Mouse (Mus musculus) left cerebral cortex, postnatal 4 days (tissue): ENCODE measurements around the gene Rhod. TPM values are rescaled to one million over a fixed set of nuclear protein-coding genes. Genes with fewer than 3 reads are reported as not detected.
A peak's percentile ranks its signal among the peaks of the same experiment; 100 is the strongest.
"Not testable (repeated sequence)": the region's sequence is repeated elsewhere in the genome, so short reads cannot be mapped to it uniquely, and the experiment has no call there.

Source experiments
- DNase-seq: peaks from one replicate; pipeline ENCODE4 v3.0.0-alpha.2; 2022
- intact Hi-C: fragments of 180-260 bp; cut with DNase I; formaldehyde crosslinking; loops from one replicate; pipeline ENCODE4 v1.15.1; 2025
- total RNA-seq, 2 experiments: library from RNA; stranded (reverse); gene quantifications; 2 replicates each; pipeline ENCODE4 v1.2.3; 2021

The Rhod gene
- total RNA-seq, 2 experiments from 2014 or later, result 1.1 to 2.0 TPM

DNA sequence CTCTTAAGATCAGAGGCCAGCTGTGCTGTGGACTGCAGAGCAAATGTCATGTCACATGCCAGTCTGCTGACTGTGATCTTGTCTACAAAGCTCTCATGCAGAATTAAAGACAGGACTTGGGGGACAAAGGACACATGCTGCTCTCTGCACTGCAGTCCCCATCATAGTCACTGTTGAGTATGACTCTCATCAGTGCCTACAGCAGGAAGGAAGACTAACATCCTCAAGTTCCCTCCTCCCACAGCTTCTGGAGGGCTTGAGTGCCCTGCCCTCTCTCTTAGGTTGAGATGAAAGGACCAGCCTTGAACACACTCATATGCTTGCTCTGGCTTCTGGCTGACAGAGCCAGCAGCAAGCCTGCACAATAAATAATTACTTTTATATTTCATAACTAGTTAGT lies 21.5 kb downstream of the Rhod start:
- intact Hi-C loops, result no loop called here
- no peak for DNase-seq

DNA sequence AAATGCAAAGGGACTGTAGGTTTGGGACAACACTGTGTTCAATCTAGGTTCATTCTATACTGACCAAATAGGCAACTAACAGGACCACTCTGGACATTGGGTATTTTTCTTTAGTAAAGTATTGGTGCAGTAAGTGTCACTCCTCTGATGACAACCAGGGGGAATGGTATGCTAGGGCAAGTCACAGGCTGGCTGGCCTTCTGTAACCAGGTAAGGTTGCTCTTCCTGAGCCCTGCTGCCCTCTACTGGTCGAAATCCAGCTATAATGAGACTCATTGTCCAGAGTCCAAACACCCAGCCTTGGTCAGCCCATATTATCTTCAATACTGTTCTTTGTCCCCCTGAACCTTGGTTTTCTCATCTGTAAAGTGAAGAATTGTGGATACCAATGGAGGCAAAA lies 22.0 kb downstream of the Rhod start:
- DNase-seq, result peak; percentile 74
- intact Hi-C loops, result no loop called here

- intact Hi-C loops, result no loop called here
- DNase-seq, result no peak
These were observed 24.6 kb downstream of the Rhod start for GRCm38 (mm10) chr19:4414631-4415030.

DNA sequence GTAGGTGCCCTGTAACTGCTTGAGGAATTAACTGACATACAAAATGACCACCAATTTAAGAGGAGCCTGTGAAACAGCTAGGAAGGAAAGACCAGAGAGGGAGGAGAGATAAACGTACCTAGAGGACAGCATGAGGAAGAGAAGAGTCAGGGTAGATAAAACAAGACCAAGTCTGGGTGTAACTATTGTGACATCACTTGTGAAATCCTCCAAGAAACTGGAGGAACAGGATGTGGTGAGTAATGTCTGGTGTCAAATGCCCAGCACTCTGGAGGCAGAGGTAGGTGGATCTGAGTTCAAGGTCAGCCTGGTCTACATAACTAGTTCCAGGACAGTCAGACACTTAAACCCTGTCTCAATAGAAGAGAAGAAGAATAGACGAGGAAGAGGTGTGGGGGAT lies 30.2 kb downstream of the Rhod start:
- intact Hi-C loops, result no loop called here
- no peak for DNase-seq

DNA sequence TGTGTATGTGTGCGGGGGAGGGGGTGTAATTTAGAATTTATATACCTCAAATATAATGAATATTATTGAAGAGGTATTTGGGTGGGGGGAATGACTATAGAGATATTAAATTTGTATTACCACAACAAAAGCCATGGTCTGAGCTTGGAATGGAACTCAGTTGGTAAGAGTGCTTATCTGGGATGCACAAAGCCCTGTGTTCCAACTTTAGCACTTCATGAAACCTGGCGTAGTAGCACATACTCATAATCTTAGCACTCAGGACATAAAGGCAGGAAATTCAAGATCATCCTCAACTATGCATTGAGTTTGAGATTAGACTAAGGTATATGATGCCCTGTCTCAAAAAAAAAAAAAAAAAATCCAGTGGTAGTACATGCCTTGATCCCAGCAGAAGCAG lies 34.4 kb downstream of the Rhod start:
- intact Hi-C loops, result no loop called here
- DNase-seq, result no peak

- DNase-seq, result no peak
- intact Hi-C loops, result no loop called here
These were observed 40.3 kb downstream of the Rhod start for GRCm38 (mm10) chr19:4398959-4399358.

GRCm38 (mm10) chr19:4398630-4398948 lies 40.6 kb downstream of the Rhod start:
- DNase-seq, result no peak
- intact Hi-C loops, result no loop called here

- intact Hi-C loops, result no loop called here
- DNase-seq, result peak; percentile 19
These were observed 41.2 kb downstream of the Rhod start, which contains the start of gene Kdm2a for GRCm38 (mm10) chr19:4397798-4398629. Gene Kdm2a (minus strand): TSS chr19:4398285.

DNA sequence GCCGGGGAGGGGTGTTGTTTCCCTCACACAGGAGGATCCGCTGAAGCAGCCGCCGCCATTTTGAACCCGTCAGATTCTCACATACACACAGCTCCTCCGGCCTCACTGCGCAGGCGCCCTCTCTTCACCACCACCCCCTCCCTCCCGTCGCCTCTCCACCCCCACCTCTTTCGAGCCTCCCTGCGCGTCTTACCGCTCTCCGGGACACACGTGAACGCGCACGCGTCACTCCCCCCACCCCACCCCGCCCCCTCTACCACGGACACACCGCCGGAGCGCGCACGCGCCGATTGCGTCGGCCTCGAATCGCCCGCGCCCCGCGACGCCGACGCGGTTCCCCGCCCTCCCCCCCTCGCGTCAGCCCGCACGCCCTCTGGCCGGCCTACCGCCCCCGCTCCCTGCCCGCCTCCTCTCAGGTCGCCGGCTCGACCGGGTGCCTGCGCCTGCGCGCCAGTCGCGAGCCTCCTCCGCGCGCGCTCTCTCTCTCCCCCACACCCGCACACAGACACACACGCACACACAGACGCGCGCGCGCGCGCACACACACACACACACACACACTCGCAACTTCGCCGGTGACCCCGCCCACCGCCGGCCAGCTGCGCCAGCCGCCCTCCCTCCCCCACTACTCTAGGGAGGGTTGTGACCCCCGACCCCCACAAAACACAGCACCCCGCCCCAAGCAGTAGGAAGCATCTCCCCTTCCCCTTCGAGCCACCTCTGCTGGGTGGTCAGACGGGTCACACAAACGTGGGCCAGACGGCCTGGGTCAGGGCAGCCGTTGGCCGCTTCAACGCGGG lies 42.0 kb downstream of the Rhod start:
- intact Hi-C loops, result no loop called here
- DNase-seq, result peak; percentile 99

DNA sequence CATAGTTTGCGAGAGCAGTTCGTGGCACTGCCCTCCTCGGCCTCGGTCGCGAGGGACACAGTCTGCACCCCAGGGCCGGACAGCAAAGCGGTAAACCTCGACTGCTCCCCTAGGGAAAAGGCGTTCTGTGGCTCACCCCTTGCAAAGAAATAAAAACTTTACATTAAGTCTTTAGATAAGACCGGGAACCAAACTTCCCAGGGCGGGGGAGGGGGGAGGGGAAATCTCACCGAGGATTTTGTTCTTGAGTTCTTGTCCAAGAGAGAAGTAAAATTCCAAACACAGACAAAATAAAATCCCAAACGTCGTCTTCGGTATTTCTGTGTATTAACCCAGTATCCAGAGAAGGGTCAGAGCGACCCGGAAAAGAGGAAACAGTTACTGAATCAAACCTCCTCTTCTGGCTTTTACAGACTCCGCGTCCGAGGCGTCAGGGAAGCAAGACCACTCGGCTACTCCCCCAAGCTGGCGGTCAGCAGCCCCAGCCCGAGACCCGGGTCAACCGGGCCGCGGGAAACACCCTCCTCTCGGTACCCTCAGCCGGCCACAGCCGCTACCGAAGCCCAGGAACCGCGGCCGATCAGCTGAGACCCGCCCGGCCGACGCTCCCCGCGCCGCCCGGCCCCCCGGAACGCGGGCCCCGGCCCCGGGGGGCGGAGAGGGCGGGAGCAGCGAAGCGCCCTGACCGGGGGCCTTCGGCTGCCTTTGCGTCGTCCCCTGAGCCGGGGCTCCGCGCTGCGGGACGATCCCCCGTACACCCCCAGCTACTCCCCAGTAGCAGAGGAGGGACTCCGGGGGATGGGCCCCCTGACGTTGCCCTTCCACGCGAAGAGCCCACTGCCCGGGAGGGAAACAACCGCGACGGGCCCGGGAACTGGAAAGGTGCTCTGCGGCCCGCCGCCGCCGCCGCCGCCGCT lies 42.9 kb downstream of the Rhod start:
- intact Hi-C loops, result no loop called here

GRCm38 (mm10) chr19:4387276-4387675 lies 52.0 kb downstream of the Rhod start:
- no peak for DNase-seq
- intact Hi-C loops, result no loop called here

More for the DNA sequence above, 42.9 kb downstream of the Rhod start:
- peak; percentile 32 for DNase-seq

DNA sequence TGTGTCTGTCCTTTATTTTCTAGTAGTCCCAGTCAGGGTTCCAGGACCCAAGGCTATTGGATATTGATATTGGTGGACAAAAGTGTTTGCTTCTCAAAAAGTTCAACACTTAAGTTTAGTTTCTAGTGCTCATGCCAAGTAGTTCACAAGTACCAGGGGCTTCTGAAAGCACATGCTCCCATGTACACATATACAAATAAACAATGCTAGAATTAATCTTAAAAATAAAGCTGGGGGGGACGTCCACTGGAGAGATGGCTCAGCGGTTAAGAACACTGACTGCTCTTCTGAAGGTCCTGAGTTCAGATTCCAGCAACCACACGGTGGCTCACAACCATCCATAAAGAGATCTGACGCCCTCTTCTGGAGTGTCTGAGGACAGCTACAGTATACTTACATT lies 54.2 kb downstream of the Rhod start:
- intact Hi-C loops, result no loop called here
- DNase-seq, result no peak

DNA sequence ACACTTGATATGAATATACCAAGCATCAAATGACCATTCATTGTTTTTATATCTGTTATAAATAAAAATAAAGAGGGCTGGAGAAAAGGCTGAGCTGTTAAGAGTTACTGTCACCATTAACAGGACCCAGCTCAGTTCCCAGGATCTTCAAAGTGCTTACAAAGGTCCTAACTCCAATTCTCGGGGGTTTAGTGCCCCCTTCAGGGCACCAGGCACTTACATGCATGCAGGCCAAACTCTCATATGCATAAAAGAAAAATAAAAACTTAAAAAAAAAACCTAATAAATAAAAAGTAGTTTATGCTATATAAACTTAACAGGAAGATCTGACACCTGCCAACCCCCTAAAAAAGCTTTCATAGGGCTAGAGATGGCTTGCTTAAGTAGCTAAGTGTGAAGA lies 54.9 kb downstream of the Rhod start:
- intact Hi-C loops, result no loop called here
- DNase-seq, result no peak

- intact Hi-C loops, result no loop called here
- no peak for DNase-seq
These were observed 55.9 kb downstream of the Rhod start for GRCm38 (mm10) chr19:4383306-4383705.

GRCm38 (mm10) chr19:4382303-4382702 lies 56.9 kb downstream of the Rhod start:
- intact Hi-C loops, result not testable (repeated sequence)

More at GRCm38 (mm10) chr19:4382303-4382702, 56.9 kb downstream of the Rhod start:
- DNase-seq, result not testable (repeated sequence)

Other genes starting within 250 kb of the Rhod start
- gene Tbc1d10c, start 248.1 kb downstream of the Rhod start, total RNA-seq, result 1 to 10 TPM; 2.1 to 2.4 TPM
- 100 to 1,000 TPM; 318 to 333 TPM for gene Ppp1ca, start 247.4 kb downstream of the Rhod start, total RNA-seq
- 10 to 100 TPM in 1 of 2 experiments, 1 to 10 TPM in 1; 9.8 to 10.6 TPM for gene Rad9a, start 237.8 kb downstream of the Rhod start, total RNA-seq
- 1 to 10 TPM; 1.2 to 1.3 TPM for gene Clcf1, start 225.2 kb downstream of the Rhod start, total RNA-seq
- gene AC109138.7, start 225.1 kb downstream of the Rhod start, total RNA-seq, result not detected
- 10 to 100 TPM; 11.3 to 11.9 TPM for gene Pold4, start 207.5 kb downstream of the Rhod start, total RNA-seq
- 10 to 100 TPM; 71.0 to 74.6 TPM for gene Ssh3, start 170.3 kb downstream of the Rhod start, total RNA-seq
- 10 to 100 TPM; 98.4 to 99.3 TPM for gene Ankrd13d, start 156.3 kb downstream of the Rhod start, total RNA-seq
- 100 to 1,000 TPM; 143 to 167 TPM for gene Grk2, start 133.2 kb downstream of the Rhod start, total RNA-seq
- 10 to 100 TPM; 71.2 to 80.9 TPM for gene Kdm2a, start 41.1 kb downstream of the Rhod start, total RNA-seq
- 1 to 10 TPM; 4.4 to 5.3 TPM for gene Syt12, start 38.0 kb upstream of the Rhod start, total RNA-seq
- gene 2010003K11Rik, start 59.2 kb upstream of the Rhod start, total RNA-seq, result not detected
- 10 to 100 TPM; 42.6 to 44.2 TPM for gene Pcx, start 71.0 kb upstream of the Rhod start, total RNA-seq
- gene Lrfn4, start 176.2 kb upstream of the Rhod start, total RNA-seq, result 10 to 100 TPM; 85.3 to 88.6 TPM
- gene Rce1, start 186.2 kb upstream of the Rhod start, total RNA-seq, result 10 to 100 TPM; 26.4 to 27.5 TPM